Mouse (Mus musculus) A20 (cell line): ENCODE measurements around the gene Slc44a1.
A peak's percentile ranks its signal among the peaks of the same experiment; 100 is the strongest.

Experiments
- DNase-seq: peaks from one replicate; pipeline ENCODE4 v3.0.0-alpha.2; 2011; ENCODE audit warnings: low read depth, low spot score

The Slc44a1 gene

GRCm38 (mm10) chr4:53537101-53537500, 96.9 kb downstream of the Slc44a1 start:
- DNase-seq = no peak

- DNase-seq = no peak
Measured at GRCm38 (mm10) chr4:53537539-53537938, 97.3 kb downstream of the Slc44a1 start.

- DNase-seq = no peak
Measured at GRCm38 (mm10) chr4:53538600-53538999, 98.4 kb downstream of the Slc44a1 start.

GRCm38 (mm10) chr4:53539929-53540328, 99.7 kb downstream of the Slc44a1 start:
- no peak for DNase-seq

- DNase-seq = no peak
Measured at GRCm38 (mm10) chr4:53543421-53543820, 103.2 kb downstream of the Slc44a1 start.

GRCm38 (mm10) chr4:53544889-53545288, 104.7 kb downstream of the Slc44a1 start:
- peak; percentile 7 for DNase-seq

- DNase-seq = no peak
Measured at GRCm38 (mm10) chr4:53547381-53547780, 107.2 kb downstream of the Slc44a1 start.

- DNase-seq = peak; percentile 29
Measured at GRCm38 (mm10) chr4:53549375-53549774, 109.2 kb downstream of the Slc44a1 start.

GRCm38 (mm10) chr4:53564618-53565017, 124.4 kb downstream of the Slc44a1 start:
- no peak for DNase-seq

- no peak for DNase-seq
Measured at GRCm38 (mm10) chr4:53567065-53567464, 126.9 kb downstream of the Slc44a1 start.

GRCm38 (mm10) chr4:53575558-53575957, 135.3 kb downstream of the Slc44a1 start:
- DNase-seq = no peak

- DNase-seq = no peak
Measured at GRCm38 (mm10) chr4:53587676-53588075, 147.5 kb downstream of the Slc44a1 start.

- no peak for DNase-seq
Measured at GRCm38 (mm10) chr4:53588936-53589335, 148.7 kb downstream of the Slc44a1 start.

GRCm38 (mm10) chr4:53589466-53589865, 149.3 kb downstream of the Slc44a1 start:
- no peak for DNase-seq

- no peak for DNase-seq
Measured at GRCm38 (mm10) chr4:53590163-53590562, 149.9 kb downstream of the Slc44a1 start.

- no peak for DNase-seq
Measured at GRCm38 (mm10) chr4:53590691-53591447, 150.7 kb downstream of the Slc44a1 start.

- no peak for DNase-seq
Measured at GRCm38 (mm10) chr4:53591536-53591935, 151.3 kb downstream of the Slc44a1 start.

GRCm38 (mm10) chr4:53591941-53592340, 151.7 kb downstream of the Slc44a1 start:
- no peak for DNase-seq

- DNase-seq = no peak
Measured at GRCm38 (mm10) chr4:53592386-53592785, 152.2 kb downstream of the Slc44a1 start.

- peak; percentile 71 for DNase-seq
Measured at GRCm38 (mm10) chr4:53594204-53594603, 154.0 kb downstream of the Slc44a1 start.

- no peak for DNase-seq
Measured at GRCm38 (mm10) chr4:53595246-53596062, 155.2 kb downstream of the Slc44a1 start.

GRCm38 (mm10) chr4:53596063-53596895, 156.1 kb downstream of the Slc44a1 start:
- no peak for DNase-seq
